Mouse (Mus musculus): ENCODE results near the gene Ccn5.

Ccn5 gene

GRCm38 (mm10) chr2:163820607-163821006 is at the start of gene Ccn5:
TSS of gene Ccn5 (plus strand) at chr2:163820861.
- DNase-seq (ENCODE audit: low spot score in 2 of 2) = no peak

DNA sequence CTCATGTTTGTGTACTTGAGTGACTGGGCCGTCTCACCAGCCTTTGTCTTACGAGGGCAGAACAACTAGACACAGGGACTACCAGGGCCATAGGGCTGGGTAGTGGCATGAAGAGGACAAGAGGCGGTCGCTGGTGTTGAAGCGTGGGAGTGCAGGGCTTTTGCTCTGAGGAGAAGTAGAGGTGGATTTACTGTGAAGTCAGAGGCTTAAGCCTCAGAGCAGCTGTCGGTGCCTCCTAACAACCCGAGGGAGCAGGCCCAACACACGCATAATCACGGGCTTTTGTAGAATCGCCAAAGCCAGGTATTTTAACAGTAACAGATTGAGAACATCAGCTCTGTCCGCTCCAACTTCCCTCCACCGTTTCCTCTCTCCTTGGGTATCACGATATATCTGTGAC is 44.0 kb upstream of the Ccn5 start:
- DNase-seq (ENCODE audit: low spot score in 2 of 2) = no peak

DNA sequence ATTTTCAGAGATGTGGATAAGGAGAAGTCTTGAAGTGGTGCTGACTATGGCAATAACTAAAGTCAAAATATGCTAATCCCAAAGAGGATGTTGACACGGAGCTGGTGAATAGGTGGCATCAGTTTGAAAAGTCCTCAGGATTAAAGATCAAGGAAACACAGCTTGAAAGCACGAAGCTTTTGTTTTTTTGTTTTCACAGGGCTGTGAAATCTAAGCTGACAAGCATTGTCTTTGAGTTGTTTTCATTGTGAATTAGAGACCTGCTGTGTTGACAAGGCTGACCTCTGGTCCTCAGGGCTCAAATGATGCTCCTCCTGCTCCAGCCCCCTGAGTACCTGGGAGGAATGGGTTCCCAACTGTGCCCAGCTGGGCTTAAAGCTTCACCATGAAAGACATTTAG is 43.6 kb upstream of the Ccn5 start:
- DNase-seq (ENCODE audit: low spot score in 2 of 2) = no peak

- DNase-seq (ENCODE audit: low spot score in 2 of 2) = no peak
Measured at GRCm38 (mm10) chr2:163778896-163779295, 41.8 kb upstream of the Ccn5 start.

- DNase-seq (ENCODE audit: low spot score in 2 of 2) = no peak
Measured at GRCm38 (mm10) chr2:163783368-163783767, 37.3 kb upstream of the Ccn5 start.

GRCm38 (mm10) chr2:163783901-163784300 is 36.8 kb upstream of the Ccn5 start:
- DNase-seq (ENCODE audit: low spot score in 2 of 2) = no peak

- no peak for DNase-seq (ENCODE audit: low spot score in 2 of 2)
Measured at GRCm38 (mm10) chr2:163787086-163787485, 33.6 kb upstream of the Ccn5 start.

- peak in 1 of 2 experiments; percentile 21 for DNase-seq (ENCODE audit: low spot score in 2 of 2)
Measured at GRCm38 (mm10) chr2:163787709-163788108, 33.0 kb upstream of the Ccn5 start.

DNA sequence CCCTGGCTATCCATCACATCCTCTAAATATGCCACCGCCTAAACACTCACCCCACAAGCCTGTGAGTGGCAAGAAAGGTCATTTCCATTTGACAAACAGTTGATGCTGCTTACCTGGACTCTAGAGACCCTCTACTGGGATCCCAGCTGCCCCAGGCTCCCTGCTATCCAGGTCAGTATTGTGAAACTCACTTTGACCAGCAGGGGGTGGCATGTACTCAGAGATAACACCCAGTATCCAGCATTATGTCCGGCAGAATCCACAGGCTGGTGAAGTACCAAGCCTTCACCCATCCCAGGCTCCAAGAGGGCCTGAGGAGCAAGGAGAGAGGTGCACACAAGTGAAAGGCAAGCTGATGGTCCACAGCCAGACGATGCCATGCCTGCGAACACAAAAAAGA is 32.2 kb upstream of the Ccn5 start:
- DNase-seq (ENCODE audit: low spot score in 2 of 2) = peak; percentile 18 to 43

- no peak for DNase-seq (ENCODE audit: low spot score in 2 of 2)
Measured at GRCm38 (mm10) chr2:163798411-163798810, 22.2 kb upstream of the Ccn5 start.

DNA sequence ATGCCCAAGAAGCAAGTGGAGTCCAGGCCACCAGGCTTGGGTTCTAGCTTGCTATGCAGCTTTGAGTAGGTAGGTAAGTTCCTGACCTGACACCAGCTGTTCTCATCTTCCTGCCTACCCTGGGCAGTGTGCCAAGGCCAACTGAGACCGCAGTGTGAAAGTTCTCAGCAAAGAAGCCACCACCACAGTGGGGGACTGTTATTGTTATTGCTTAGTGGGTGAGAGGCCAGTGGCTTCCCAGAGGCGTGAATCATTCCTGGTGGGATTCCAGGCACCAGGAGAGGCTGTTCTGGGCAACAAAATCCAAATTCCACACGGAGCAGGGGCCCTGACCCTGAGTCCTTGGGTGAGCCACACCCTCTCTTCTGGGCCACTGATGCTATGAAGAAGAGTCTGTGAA is 19.8 kb upstream of the Ccn5 start:
- DNase-seq (ENCODE audit: low spot score in 2 of 2) = no peak

DNA sequence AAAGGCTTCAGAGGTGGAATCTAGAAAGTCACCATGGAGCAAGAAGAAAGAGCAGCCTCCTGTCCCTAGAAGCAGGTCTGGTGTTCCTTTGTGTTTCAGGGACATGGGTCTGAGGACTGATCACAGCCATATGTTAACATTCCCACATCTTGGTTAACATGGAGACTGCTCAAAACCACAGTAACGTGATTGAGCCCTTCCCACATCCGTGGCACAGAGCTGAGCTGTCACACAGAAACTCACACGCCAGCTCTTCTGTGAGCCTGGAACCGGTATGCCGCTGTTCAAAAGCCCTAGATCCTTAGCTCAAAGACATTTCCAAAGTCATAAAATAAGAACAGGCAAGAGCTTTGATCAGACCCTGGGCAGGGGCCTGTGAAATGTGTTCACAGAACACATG is 19.3 kb upstream of the Ccn5 start:
- no peak for DNase-seq (ENCODE audit: low spot score in 2 of 2)

DNA sequence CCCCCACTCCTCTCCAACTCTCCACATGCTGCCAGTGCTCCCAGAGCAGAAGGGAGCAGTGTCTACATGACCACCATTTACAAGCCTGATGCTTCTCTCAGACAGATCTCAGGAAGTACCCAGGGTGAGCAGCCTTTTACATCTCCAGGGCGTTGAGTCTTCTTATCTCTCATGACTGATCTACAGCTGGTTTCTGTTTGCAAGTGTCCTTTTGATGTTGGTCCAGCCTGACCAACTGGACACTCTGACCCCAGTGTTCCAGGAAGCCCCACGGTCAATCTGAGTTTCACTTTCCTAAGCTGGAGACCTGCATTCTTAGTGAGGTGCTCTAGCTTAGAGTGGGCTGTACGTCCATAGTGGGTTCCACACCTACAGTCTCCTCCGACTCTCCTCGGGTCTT is 16.8 kb upstream of the Ccn5 start:
- no peak for DNase-seq (ENCODE audit: low spot score in 2 of 2)

DNA sequence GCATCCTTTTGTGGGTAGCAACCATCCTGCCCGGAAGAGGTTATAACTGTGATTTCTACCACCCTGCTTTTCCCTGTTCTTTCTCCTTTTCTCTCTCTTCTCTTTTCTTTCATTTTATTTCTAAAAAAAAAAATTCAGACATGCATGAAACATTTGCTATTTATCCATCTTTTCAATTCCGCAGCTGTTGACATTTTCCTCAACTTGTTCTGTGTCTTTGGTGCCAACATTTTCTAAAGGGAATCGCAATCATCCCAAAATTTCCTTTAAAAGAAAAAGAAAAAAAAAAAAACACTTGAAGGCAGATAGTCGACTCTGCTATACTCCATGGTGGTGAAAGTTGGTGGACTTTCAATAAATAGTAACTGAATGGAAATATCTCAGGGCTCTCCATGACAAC is 11.5 kb upstream of the Ccn5 start:
- no peak for DNase-seq (ENCODE audit: low spot score in 2 of 2)

- DNase-seq (ENCODE audit: low spot score in 2 of 2) = no peak
Measured at GRCm38 (mm10) chr2:163809704-163810103, 11.0 kb upstream of the Ccn5 start.

GRCm38 (mm10) chr2:163813077-163813476 is 7.6 kb upstream of the Ccn5 start:
- DNase-seq (ENCODE audit: low spot score in 2 of 2) = no peak

DNA sequence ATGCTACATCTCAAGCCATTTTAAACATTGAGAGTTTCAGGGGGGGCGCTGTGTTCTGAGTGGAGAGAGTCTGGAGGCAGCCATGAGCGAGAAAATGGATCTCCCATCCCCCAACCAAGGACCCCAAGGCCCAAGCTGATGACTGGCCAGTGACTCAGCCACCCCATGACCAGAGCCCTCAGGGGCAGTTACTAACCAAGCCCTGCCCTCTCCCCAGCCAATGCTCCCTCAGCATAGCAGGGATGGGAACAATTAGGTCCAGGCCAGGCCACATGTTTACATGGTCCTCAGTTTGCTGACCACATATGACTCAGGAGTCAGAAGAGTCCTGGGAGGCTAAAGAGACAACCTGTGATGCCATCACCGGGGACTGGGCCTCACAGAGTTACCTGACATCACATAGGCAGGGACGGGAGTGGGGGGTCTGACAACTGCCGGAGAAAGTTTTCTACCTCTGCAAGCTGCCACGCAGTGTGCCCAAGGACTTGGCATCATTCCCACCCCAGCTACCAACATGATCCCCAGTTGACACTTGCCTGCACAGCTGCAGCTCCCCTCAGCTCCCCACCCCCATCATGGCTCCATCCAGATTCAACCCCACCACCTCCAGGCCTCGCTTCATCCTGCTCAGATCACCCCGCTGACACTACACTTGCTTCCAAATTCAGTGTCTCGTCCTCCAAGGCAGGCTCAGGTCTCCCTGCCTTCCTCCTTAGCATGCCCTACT is 5.8 kb upstream of the Ccn5 start:
- no peak for DNase-seq (ENCODE audit: low spot score in 2 of 2)

GRCm38 (mm10) chr2:163823248-163823647 is 2.6 kb downstream of the Ccn5 start:
- DNase-seq (ENCODE audit: low spot score in 2 of 2) = peak in 1 of 2 experiments; percentile 42

- no peak for DNase-seq (ENCODE audit: low spot score in 2 of 2)
Measured at GRCm38 (mm10) chr2:163823771-163824170, 3.1 kb downstream of the Ccn5 start.

DNA sequence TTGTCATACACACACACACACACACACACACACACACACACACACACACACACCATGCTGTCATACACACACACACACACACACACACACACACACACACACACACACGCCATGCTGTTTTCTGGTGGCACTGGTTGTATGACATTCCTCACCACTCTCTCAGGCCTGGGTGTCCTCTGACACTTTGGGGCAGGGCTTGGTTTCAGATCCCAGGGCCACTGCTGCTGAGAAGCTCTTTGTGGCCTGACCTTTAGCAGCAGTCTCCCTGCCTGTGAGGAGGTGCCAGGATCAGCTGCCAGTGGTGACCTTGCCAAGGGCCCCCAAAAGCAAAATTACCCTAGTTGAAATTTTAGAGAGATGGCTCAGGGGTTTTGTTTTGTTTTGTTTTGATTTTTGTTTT is 5.2 kb downstream of the Ccn5 start:
- no peak for DNase-seq (ENCODE audit: low spot score in 2 of 2)

GRCm38 (mm10) chr2:163826494-163826893 is 5.8 kb downstream of the Ccn5 start:
- no peak for DNase-seq (ENCODE audit: low spot score in 2 of 2)

DNA sequence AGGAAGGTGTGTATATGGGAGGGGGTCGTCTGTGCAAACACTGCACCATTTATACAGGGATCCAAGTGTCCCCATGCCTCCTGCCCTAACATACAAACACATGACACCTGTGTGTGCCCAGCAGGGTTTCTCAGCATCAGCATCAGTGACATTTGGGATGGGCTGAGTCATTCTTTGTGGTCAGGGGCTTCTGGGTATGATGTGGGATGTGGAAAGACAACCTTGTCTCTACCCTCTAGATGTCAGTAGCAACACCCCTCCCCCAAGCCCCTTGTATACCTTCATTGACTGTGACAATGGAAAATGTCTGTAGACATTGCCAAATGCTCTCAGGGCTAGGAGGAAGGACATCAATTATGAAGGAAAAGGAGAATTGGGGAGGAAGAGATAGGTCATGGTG is 10.5 kb downstream of the Ccn5 start:
- no peak for DNase-seq (ENCODE audit: low spot score in 2 of 2)

GRCm38 (mm10) chr2:163838043-163838442 is 17.4 kb downstream of the Ccn5 start:
- DNase-seq (ENCODE audit: low spot score in 2 of 2) = peak; percentile 53 to 71

DNA sequence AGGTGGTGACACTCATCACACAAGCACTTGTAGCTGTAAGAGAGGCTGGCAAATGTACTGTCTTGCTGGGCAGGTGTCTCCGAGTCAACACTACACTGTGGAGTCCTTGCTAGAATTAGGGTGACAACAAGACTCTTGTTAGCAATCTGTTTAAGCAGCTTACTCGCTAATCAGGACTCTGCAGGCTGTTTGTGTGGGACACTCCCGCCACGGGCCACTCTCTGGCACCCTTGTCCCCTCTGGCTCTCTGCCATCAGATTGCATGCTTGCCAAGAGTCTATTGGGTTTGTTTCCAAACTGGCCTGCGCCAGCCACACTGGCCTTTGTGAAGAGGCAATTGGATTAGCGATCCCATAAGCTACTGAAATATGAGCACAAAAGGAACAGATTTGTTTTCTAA is 18.9 kb downstream of the Ccn5 start:
- no peak for DNase-seq (ENCODE audit: low spot score in 2 of 2)

Data from spleen, postnatal 14 days (tissue).